Mouse (Mus musculus): ENCODE results near the gene Vti1a. TPM values are rescaled to one million over a fixed set of nuclear protein-coding genes. Genes with fewer than 3 reads are reported as not detected.
A peak's percentile ranks its signal among the peaks of the same experiment; 100 is the strongest.

The Vti1a gene
- total and polyA plus RNA-seq, 2 experiments from 2014 or later: 28.2 to 37.6 TPM

GRCm38 (mm10) chr19:55362606-55363005, 46.5 kb downstream of the Vti1a start:
- ATAC-seq (no peak), DNase-seq (ENCODE audit: low spot score) (no peak)
- H3K9ac ChIP-seq (replicated peaks; ENCODE audit: low read length): no peak overlapping the region
- no peak overlapping the region for H3K4me3 ChIP-seq (ENCODE audit: low read length)
- no peaks in the 10 kb centered on the region for H3K36me3 ChIP-seq (ENCODE audit: insufficient read depth, low read length)
- no peaks in the 10 kb centered on the region for H3K9me3 ChIP-seq (ENCODE audit: low read length)
- no peaks in the 10 kb centered on the region for H3K27me3 ChIP-seq (ENCODE audit: insufficient read depth, low read length)
- TF ChIP-seq CTCF (IDR thresholded peaks at IDR 0.05; ENCODE audit: low read depth): no peak
- H3K4me1 ChIP-seq (ENCODE audit: insufficient read depth, low read length): no peaks in the 10 kb centered on the region
- WGBS: 93% methylated on average over 9 of the region's 9 CpGs
- no peak overlapping the region for H3K27ac ChIP-seq
- H3K4me2 ChIP-seq (ENCODE audit: low read depth, low read length): no peak overlapping the region

- H3K27ac ChIP-seq: no peak overlapping the region
These were observed 53.6 kb downstream of the Vti1a start for GRCm38 (mm10) chr19:55369691-55370090.

DNA sequence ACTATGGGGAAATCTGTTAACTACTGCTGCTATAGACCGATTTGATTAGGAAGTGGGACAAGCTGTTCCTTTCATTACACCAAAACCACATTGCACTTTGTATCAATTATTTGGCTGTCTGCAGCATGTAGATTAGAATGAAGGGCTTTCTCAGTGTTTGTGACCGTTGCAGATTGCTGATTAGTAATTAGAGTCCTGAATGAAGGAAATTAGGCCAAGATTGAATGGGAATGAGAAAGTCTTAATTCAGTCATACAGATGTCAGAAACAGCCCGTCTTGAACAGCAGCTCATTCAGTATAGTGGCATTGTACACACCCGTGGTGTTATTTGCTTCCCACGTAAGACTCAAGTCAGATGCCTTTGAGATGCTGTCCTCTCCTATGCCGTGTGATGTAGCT, 60.2 kb downstream of the Vti1a start:
- H3K4me2 ChIP-seq (ENCODE audit: low read depth, low read length): no peak overlapping the region
- no peak overlapping the region for H3K9ac ChIP-seq (replicated peaks; ENCODE audit: low read length)
- no peaks in the 10 kb centered on the region for H3K27me3 ChIP-seq (ENCODE audit: insufficient read depth, low read length)
- no peaks in the 10 kb centered on the region for H3K4me1 ChIP-seq (ENCODE audit: insufficient read depth, low read length)
- H3K36me3 ChIP-seq (ENCODE audit: insufficient read depth, low read length): no peaks in the 10 kb centered on the region
- WGBS: 52% methylated on average over 6 of the region's 6 CpGs
- no peak for TF ChIP-seq CTCF (IDR thresholded peaks at IDR 0.05; ENCODE audit: low read depth)
- ATAC-seq (no peak), DNase-seq (ENCODE audit: low spot score) (no peak)
- H3K9me3 ChIP-seq (ENCODE audit: low read length): no peaks in the 10 kb centered on the region
- H3K4me3 ChIP-seq (ENCODE audit: low read length): no peak overlapping the region
- no peak overlapping the region for H3K27ac ChIP-seq

More at GRCm38 (mm10) chr19:55369691-55370090, 53.6 kb downstream of the Vti1a start:
- WGBS: 35% methylated on average over 3 of the region's 3 CpGs
- Histone ChIP-seq H3K4me1 (ENCODE audit: insufficient read depth, low read length) (no peaks in the 10 kb centered on the region), H3K27me3 (ENCODE audit: insufficient read depth, low read length) (no peaks in the 10 kb centered on the region), H3K4me3 (ENCODE audit: low read length) (no peak overlapping the region), H3K36me3 (ENCODE audit: insufficient read depth, low read length) (no peaks in the 10 kb centered on the region), H3K9ac (replicated peaks; ENCODE audit: low read length) (no peak overlapping the region), H3K4me2 (ENCODE audit: low read depth, low read length) (no peak overlapping the region), H3K9me3 (ENCODE audit: low read length) (no peaks in the 10 kb centered on the region)
- no peak for TF ChIP-seq CTCF (IDR thresholded peaks at IDR 0.05; ENCODE audit: low read depth)
- no peak for DNase-seq (ENCODE audit: low spot score)
- ATAC-seq: no peak

- no peaks in the 10 kb centered on the region for H3K36me3 ChIP-seq (ENCODE audit: insufficient read depth, low read length)
- no peak for ATAC-seq
- H3K4me3 ChIP-seq (ENCODE audit: low read length): no peak overlapping the region
- TF ChIP-seq CTCF (IDR thresholded peaks at IDR 0.05; ENCODE audit: low read depth): no peak
- no peak overlapping the region for H3K4me2 ChIP-seq (ENCODE audit: low read depth, low read length)
- no peaks in the 10 kb centered on the region for H3K27me3 ChIP-seq (ENCODE audit: insufficient read depth, low read length)
- WGBS: 96% methylated on average over 4 of the region's 4 CpGs
- no peaks in the 10 kb centered on the region for H3K4me1 ChIP-seq (ENCODE audit: insufficient read depth, low read length)
- no peak for DNase-seq (ENCODE audit: low spot score)
- no peak overlapping the region for H3K27ac ChIP-seq
- H3K9ac ChIP-seq (replicated peaks; ENCODE audit: low read length): no peak overlapping the region
- H3K9me3 ChIP-seq (ENCODE audit: low read length): no peaks in the 10 kb centered on the region
These were observed 61.4 kb downstream of the Vti1a start for GRCm38 (mm10) chr19:55377465-55377864.

GRCm38 (mm10) chr19:55378884-55379283, 62.8 kb downstream of the Vti1a start:
- Histone ChIP-seq H3K4me2 (ENCODE audit: low read depth, low read length) (no peak overlapping the region), H3K4me3 (ENCODE audit: low read length) (no peak overlapping the region), H3K27me3 (ENCODE audit: insufficient read depth, low read length) (no peaks in the 10 kb centered on the region), H3K9ac (replicated peaks; ENCODE audit: low read length) (no peak overlapping the region), H3K36me3 (ENCODE audit: insufficient read depth, low read length) (no peaks in the 10 kb centered on the region), H3K27ac (no peak overlapping the region), H3K4me1 (ENCODE audit: insufficient read depth, low read length) (no peaks in the 10 kb centered on the region), H3K9me3 (ENCODE audit: low read length) (no peaks in the 10 kb centered on the region)
- WGBS: 79% methylated on average over 2 of the region's 2 CpGs
- no peak for DNase-seq (ENCODE audit: low spot score)
- ATAC-seq: no peak
- TF ChIP-seq CTCF (IDR thresholded peaks at IDR 0.05; ENCODE audit: low read depth): no peak

- no peak overlapping the region for H3K27ac ChIP-seq
- H3K36me3 ChIP-seq (ENCODE audit: insufficient read depth, low read length): no peaks in the 10 kb centered on the region
- ATAC-seq: no peak; the same call in 1 of the 2 replicates
- peak; percentile 44 for DNase-seq (ENCODE audit: low spot score)
- H3K4me2 ChIP-seq (ENCODE audit: low read depth, low read length): peak overlapping the region; percentile 38
- no peaks in the 10 kb centered on the region for H3K27me3 ChIP-seq (ENCODE audit: insufficient read depth, low read length)
- peak overlapping the region; percentile 1; the same call in 1 of the 2 replicates for H3K4me3 ChIP-seq (ENCODE audit: low read length)
- no peaks in the 10 kb centered on the region for H3K4me1 ChIP-seq (ENCODE audit: insufficient read depth, low read length)
- peak; percentile 34 for TF ChIP-seq CTCF (IDR thresholded peaks at IDR 0.05; ENCODE audit: low read depth)
- H3K9ac ChIP-seq (replicated peaks; ENCODE audit: low read length): no peak overlapping the region
- H3K9me3 ChIP-seq (ENCODE audit: low read length): no peaks in the 10 kb centered on the region
- WGBS: 11% methylated on average over 12 of the region's 12 CpGs
These were observed 64.7 kb downstream of the Vti1a start for GRCm38 (mm10) chr19:55380764-55381163.

GRCm38 (mm10) chr19:55381343-55381742, 65.2 kb downstream of the Vti1a start:
- 58% methylated on average over 7 of the region's 7 CpGs for WGBS
- Histone ChIP-seq H3K4me1 (ENCODE audit: insufficient read depth, low read length) (no peaks in the 10 kb centered on the region), H3K9me3 (ENCODE audit: low read length) (no peaks in the 10 kb centered on the region), H3K9ac (replicated peaks; ENCODE audit: low read length) (no peak overlapping the region), H3K4me3 (ENCODE audit: low read length) (no peak overlapping the region), H3K4me2 (ENCODE audit: low read depth, low read length) (0 out of 2 replicates have a peak overlapping the region, but pooled peaks have one; percentile 38), H3K36me3 (ENCODE audit: insufficient read depth, low read length) (no peaks in the 10 kb centered on the region), H3K27me3 (ENCODE audit: insufficient read depth, low read length) (no peaks in the 10 kb centered on the region), H3K27ac (no peak overlapping the region)
- no peak for TF ChIP-seq CTCF (IDR thresholded peaks at IDR 0.05; ENCODE audit: low read depth)
- no peak for ATAC-seq
- no peak for DNase-seq (ENCODE audit: low spot score)

All from hindbrain, postnatal 0 days (tissue).